Mouse (Mus musculus) right cerebral cortex, adult 2 months (tissue): ENCODE results near the gene Ppef1.
"Not testable (repeated sequence)": the region's sequence is repeated elsewhere in the genome, so short reads cannot be mapped to it uniquely, and the experiment has no call there.

Experiments used
- DNase-seq, 2 experiments: peaks; one replicate each; pipeline ENCODE4 v3.0.0; 2021 to 2022; ENCODE audit warnings: low spot score in 2 of 2

Gene Ppef1

GRCm38 (mm10) chrX:160735650-160736049, at the start of gene Ppef1:
TSS of gene Ppef1 (minus strand) at chrX:160735765.
- no peak for DNase-seq

- no peak for DNase-seq
Observed at GRCm38 (mm10) chrX:160782276-160782675, 46.7 kb upstream of the Ppef1 start.

- peak; percentile 26 to 32 for DNase-seq
Observed at GRCm38 (mm10) chrX:160773033-160773432, 37.5 kb upstream of the Ppef1 start.

GRCm38 (mm10) chrX:160769622-160770021, 34.1 kb upstream of the Ppef1 start:
- DNase-seq, result not testable (repeated sequence)

GRCm38 (mm10) chrX:160767713-160768112, 32.1 kb upstream of the Ppef1 start, which contains the start of gene Rs1:
TSS of gene Rs1 (plus strand) at chrX:160768013.
- DNase-seq, result no peak

GRCm38 (mm10) chrX:160766233-160766616, 30.7 kb upstream of the Ppef1 start:
- DNase-seq, result no peak

GRCm38 (mm10) chrX:160765389-160766232, 30.0 kb upstream of the Ppef1 start:
- DNase-seq, result peak; percentile 93 to 97

- no peak for DNase-seq
Observed at GRCm38 (mm10) chrX:160750808-160751207, 15.2 kb upstream of the Ppef1 start.

- DNase-seq, result no peak
Observed at GRCm38 (mm10) chrX:160748653-160749052, 13.1 kb upstream of the Ppef1 start.

- no peak for DNase-seq
Observed at GRCm38 (mm10) chrX:160745399-160745798, 9.8 kb upstream of the Ppef1 start.

- no peak for DNase-seq
Observed at GRCm38 (mm10) chrX:160699171-160699570, 36.4 kb downstream of the Ppef1 start.

- no peak for DNase-seq
Observed at GRCm38 (mm10) chrX:160691559-160691958, 44.0 kb downstream of the Ppef1 start.

- no peak for DNase-seq
Observed at GRCm38 (mm10) chrX:160690094-160690493, 45.5 kb downstream of the Ppef1 start.

- no peak for DNase-seq
Observed at GRCm38 (mm10) chrX:160669992-160670391, 65.6 kb downstream of the Ppef1 start.

GRCm38 (mm10) chrX:160610882-160611644, 124.5 kb downstream of the Ppef1 start:
- no peak for DNase-seq

GRCm38 (mm10) chrX:160610482-160610881, 125.1 kb downstream of the Ppef1 start:
- DNase-seq, result no peak

GRCm38 (mm10) chrX:160609849-160610248, 125.7 kb downstream of the Ppef1 start:
- DNase-seq, result no peak

GRCm38 (mm10) chrX:160603981-160604541, 131.5 kb downstream of the Ppef1 start:
- DNase-seq, result peak; percentile 62 to 67

- no peak for DNase-seq
Observed at GRCm38 (mm10) chrX:160603316-160603715, 132.2 kb downstream of the Ppef1 start.

GRCm38 (mm10) chrX:160602770-160603169, 132.8 kb downstream of the Ppef1 start:
- DNase-seq, result no peak

GRCm38 (mm10) chrX:160601053-160601452, 134.5 kb downstream of the Ppef1 start:
- no peak for DNase-seq
